Mouse (Mus musculus) liver, embryonic 11.5 days (tissue): ENCODE data around the gene Cd3g. TPM values are rescaled to one million over a fixed set of nuclear protein-coding genes. Genes with fewer than 3 reads are reported as not detected.

ENCODE experiments used
- ATAC-seq: fragments of 200-750 bp; cut with Nextera tagmentation; replicated peaks from 2 replicates; pipeline ENCODE4 v1.8.0; 2017; ENCODE audit warnings: moderate number of reproducible peaks, mild to moderate bottlenecking, moderate TSS enrichment, moderate library complexity; ENCODE audit not compliant: low FRiP score
- DNase-seq: peaks from one replicate; pipeline ENCODE4 v3.0.0-alpha.2; 2017; ENCODE audit warnings: low spot score
- H3K27ac ChIP-seq: fragments of 300-500 bp; sonication (generic); 2 replicates; pipeline ENCODE4 v1.5.1; 2014; ENCODE audit warnings: mild to moderate bottlenecking, low read depth, low read length, control low read depth
- H3K27me3 ChIP-seq: fragments of 300-500 bp; sonication (generic); replicated peaks from 2 replicates; pipeline ENCODE4 v1.6.1; 2014; ENCODE audit warnings: low read length, mixed read lengths; ENCODE audit not compliant: control insufficient read depth, insufficient read depth
- H3K36me3 ChIP-seq: fragments of 300-500 bp; sonication (generic); 2 replicates; pipeline ENCODE4 v1.6.1; 2014; ENCODE audit warnings: mild to moderate bottlenecking, low read length, moderate library complexity, mixed read lengths; ENCODE audit not compliant: control insufficient read depth, insufficient read depth
- H3K4me1 ChIP-seq: fragments of 300-500 bp; sonication (generic); replicated peaks from 2 replicates; pipeline ENCODE4 v1.6.1; 2014; ENCODE audit warnings: low read length, mixed read lengths; ENCODE audit not compliant: control insufficient read depth, insufficient read depth
- H3K4me2 ChIP-seq: fragments of 300-500 bp; sonication (generic); 2 replicates; pipeline ENCODE4 v1.6.1; 2014; ENCODE audit warnings: mild to moderate bottlenecking, control low read depth, moderate library complexity
- H3K4me3 ChIP-seq: fragments of 300-500 bp; sonication (generic); 2 replicates; pipeline ENCODE4 v1.5.1; 2014; ENCODE audit warnings: low read depth, low read length, control low read depth
- H3K9ac ChIP-seq: fragments of 300-500 bp; sonication (generic); 2 replicates; pipeline ENCODE4 v1.6.1; 2014; ENCODE audit warnings: low read depth, low read length, control low read depth
- H3K9me3 ChIP-seq: fragments of 300-500 bp; sonication (generic); 2 replicates; pipeline ENCODE4 v1.6.1; 2016; ENCODE audit warnings: low read length, inconsistent platforms, mixed read lengths; ENCODE audit not compliant: control insufficient read depth
- WGBS: fragments of 180-500 bp; shearing (Covaris S2); extraction: QIAGEN DNeasy Blood & Tissue Kit; methylation state at CpG from one replicate; pipeline ENCODE4 v1.1.7; 2014; 5-methylcytosine and 5-hydroxymethylcytosine counted together
- polyA plus RNA-seq: library from polyadenylated mRNA; unstranded; fragments of >200 nt; fragmentation: Nextera tagmentation; extraction: Ambion mirVana; gene quantifications from 2 replicates; pipeline ENCODE4 v1.2.1, GENCODE M21; 2014

The Cd3g gene
- polyA plus RNA-seq, 1 experiment from 2014 or later = 0.55 TPM

DNA sequence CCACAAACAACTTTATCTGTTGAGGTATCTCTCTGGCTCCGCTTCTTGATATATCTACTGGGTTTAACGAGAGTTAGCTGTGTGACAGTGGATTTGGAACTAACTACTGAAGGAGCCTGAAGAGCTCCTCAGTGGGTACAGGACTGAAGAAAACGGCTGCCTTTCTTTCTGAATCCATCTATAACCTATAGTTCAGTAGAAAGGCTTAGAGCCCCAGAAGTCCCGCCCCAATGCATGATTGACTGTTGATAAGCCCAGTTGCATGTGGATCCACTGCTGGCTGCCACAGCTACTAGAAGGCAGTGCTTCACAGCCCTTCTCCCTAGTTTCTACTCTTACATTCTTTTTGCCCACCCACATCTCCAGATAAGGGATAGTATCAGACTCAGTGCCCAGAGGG lies 30.2 kb upstream of the Cd3g start:
- WGBS = 57% methylated on average over 4 of the region's 4 CpGs
- Histone ChIP-seq H3K4me2 (no peak overlapping the region), H3K27me3 (peaks cover 10% of the 10 kb centered on the region; the same call in 1 of the 2 replicates), H3K27ac (no peak overlapping the region), H3K9ac (no peak overlapping the region), H3K9me3 (no peaks in the 10 kb centered on the region), H3K36me3 (no peaks in the 10 kb centered on the region), H3K4me3 (no peak overlapping the region), H3K4me1 (no peaks in the 10 kb centered on the region)
- ATAC-seq (no peak), DNase-seq (no peak)

- Histone ChIP-seq H3K4me3 (no peak within 1 kb of the TSS), H3K36me3 (no peaks in the 10 kb centered on the region), H3K4me2 (no peak within 1 kb of the TSS), H3K4me1 (no peaks in the 10 kb centered on the region), H3K27ac (no peak within 1 kb of the TSS), H3K27me3 (peaks cover 10% of the 10 kb centered on the region; the same call in 1 of the 2 replicates), H3K9me3 (no peaks in the 10 kb centered on the region), H3K9ac (no peak within 1 kb of the TSS)
- ATAC-seq (no peak), DNase-seq (no peak)
- 80% methylated on average over 19 of the region's 19 CpGs for WGBS
Measured at GRCm38 (mm10) chr9:45009180-45010078, 29.2 kb upstream of the Cd3g start, which contains the start of gene Cd3e. Gene Cd3e, minus strand, starts transcription at chr9:45009627.

GRCm38 (mm10) chr9:45008342-45008741 lies 28.1 kb upstream of the Cd3g start:
- peaks cover 10% of the 10 kb centered on the region; the same call in 1 of the 2 replicates for H3K27me3 ChIP-seq
- no peak overlapping the region for H3K9ac ChIP-seq
- H3K4me2 ChIP-seq = no peak overlapping the region
- WGBS = 78% methylated on average over 4 of the region's 4 CpGs
- no peak for ATAC-seq
- no peak for DNase-seq
- H3K36me3 ChIP-seq = no peaks in the 10 kb centered on the region
- no peak overlapping the region for H3K27ac ChIP-seq
- no peaks in the 10 kb centered on the region for H3K9me3 ChIP-seq
- H3K4me3 ChIP-seq = no peak overlapping the region
- no peaks in the 10 kb centered on the region for H3K4me1 ChIP-seq

DNA sequence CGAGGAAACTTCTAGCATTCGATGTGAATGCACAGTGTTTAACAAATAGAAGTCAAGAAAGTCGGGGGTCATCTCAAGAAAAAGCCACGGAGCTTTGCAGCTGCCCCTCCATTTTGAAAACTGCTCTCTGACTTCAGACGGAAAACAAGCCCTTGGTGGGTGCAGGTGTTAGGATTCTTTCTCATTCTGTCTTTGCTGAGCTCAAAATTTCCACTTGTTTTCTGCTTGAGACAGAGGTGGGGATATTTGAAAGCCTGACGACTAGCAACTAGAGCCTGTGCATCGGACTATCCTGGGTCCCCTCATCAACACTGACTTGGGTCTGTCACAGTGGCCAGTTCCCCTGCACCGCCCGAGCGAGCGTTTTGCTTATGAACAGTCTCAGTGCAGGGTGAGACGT lies 27.2 kb upstream of the Cd3g start:
- DNase-seq = no peak
- no peak overlapping the region for H3K4me2 ChIP-seq
- no peaks in the 10 kb centered on the region for H3K36me3 ChIP-seq
- H3K9me3 ChIP-seq = no peaks in the 10 kb centered on the region
- no peak overlapping the region for H3K4me3 ChIP-seq
- H3K4me1 ChIP-seq = no peaks in the 10 kb centered on the region
- no peak for ATAC-seq
- H3K27ac ChIP-seq = no peak overlapping the region
- H3K9ac ChIP-seq = no peak overlapping the region
- H3K27me3 ChIP-seq = peaks cover 10% of the 10 kb centered on the region; the same call in 1 of the 2 replicates
- 76% methylated on average over 12 of the region's 12 CpGs for WGBS

DNA sequence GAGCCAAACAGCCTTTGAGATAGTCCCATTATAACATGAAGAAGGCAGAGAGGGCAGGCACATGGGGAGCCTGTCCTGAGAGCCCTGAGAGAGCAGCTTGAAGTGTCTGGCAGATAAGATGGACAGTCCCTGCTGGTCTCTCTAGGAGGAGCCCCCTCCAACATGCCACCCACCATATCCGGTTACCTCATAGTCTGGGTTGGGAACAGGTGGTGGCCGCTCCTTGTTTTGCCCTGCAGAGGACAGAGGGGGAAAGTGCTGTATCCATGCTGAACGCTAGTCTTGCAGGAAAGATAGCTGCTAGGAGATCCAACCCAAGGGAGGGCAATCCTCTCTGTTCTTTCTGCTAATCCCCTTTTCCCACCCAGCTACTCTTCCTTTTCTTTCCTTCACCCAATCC lies 20.0 kb upstream of the Cd3g start:
- Histone ChIP-seq H3K4me1 (no peaks in the 10 kb centered on the region), H3K4me3 (no peak overlapping the region), H3K36me3 (no peaks in the 10 kb centered on the region), H3K4me2 (no peak overlapping the region), H3K27me3 (no peaks in the 10 kb centered on the region; the same call in 1 of the 2 replicates), H3K27ac (no peak overlapping the region), H3K9me3 (no peaks in the 10 kb centered on the region), H3K9ac (no peak overlapping the region)
- 71% methylated on average over 3 of the region's 3 CpGs for WGBS
- DNase-seq (no peak), ATAC-seq (no peak)

DNA sequence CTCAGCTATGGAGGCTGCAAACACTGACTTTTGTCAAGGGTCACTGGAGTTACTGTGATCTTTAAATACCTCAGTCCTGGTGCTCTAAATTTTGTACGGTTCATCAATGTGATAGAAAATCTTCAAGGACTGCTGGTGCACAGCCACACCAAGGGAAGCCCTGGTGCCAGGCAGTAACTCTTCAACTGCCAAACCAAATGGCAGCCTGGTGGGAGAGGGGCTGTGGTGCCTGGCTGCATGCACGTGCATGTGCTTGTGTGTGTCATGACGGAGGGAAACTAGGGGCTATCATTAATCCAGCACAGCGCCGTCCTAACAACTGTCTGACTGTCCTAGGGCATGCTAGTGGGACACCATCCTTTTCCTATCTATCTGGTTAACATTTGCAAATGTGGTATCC lies 19.5 kb upstream of the Cd3g start:
- no peaks in the 10 kb centered on the region for H3K36me3 ChIP-seq
- no peaks in the 10 kb centered on the region for H3K9me3 ChIP-seq
- ATAC-seq (no peak), DNase-seq (no peak)
- 79% methylated on average over 5 of the region's 5 CpGs for WGBS
- H3K27me3 ChIP-seq = no peaks in the 10 kb centered on the region
- no peak overlapping the region for H3K4me3 ChIP-seq
- H3K4me2 ChIP-seq = no peak overlapping the region
- H3K27ac ChIP-seq = no peak overlapping the region
- H3K4me1 ChIP-seq = no peaks in the 10 kb centered on the region
- H3K9ac ChIP-seq = no peak overlapping the region

DNA sequence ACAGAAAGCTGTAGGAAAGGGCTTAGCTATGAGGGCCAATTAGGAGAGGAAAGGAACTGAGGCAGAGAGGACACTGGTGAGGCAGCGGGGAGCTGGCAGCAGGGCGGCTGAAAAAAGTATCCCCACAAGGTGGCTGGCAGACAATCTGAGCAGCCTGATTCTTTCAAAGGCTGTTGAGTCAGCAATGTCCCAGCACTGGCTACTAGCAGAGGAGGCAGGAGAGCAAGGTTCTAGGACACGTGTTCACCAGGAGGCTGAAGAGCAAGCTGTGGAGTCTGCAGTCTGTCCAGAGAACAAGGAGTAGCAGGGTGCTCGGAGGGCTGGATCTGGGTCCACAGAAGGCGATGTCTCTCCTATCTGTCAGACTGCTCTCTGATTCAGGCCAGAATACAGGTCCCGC lies 18.9 kb upstream of the Cd3g start:
- Histone ChIP-seq H3K36me3 (no peaks in the 10 kb centered on the region), H3K9ac (no peak overlapping the region), H3K9me3 (no peaks in the 10 kb centered on the region), H3K27me3 (no peaks in the 10 kb centered on the region), H3K4me3 (no peak overlapping the region), H3K4me2 (no peak overlapping the region), H3K4me1 (no peaks in the 10 kb centered on the region), H3K27ac (no peak overlapping the region)
- DNase-seq (no peak), ATAC-seq (no peak)
- WGBS = 53% methylated on average over 6 of the region's 6 CpGs

- WGBS = 59% methylated on average over 11 of the region's 11 CpGs
Measured at GRCm38 (mm10) chr9:44998138-44998537, 17.9 kb upstream of the Cd3g start.

GRCm38 (mm10) chr9:44996590-44996989 lies 16.4 kb upstream of the Cd3g start:
- ATAC-seq = no peak
- Histone ChIP-seq H3K27me3 (no peaks in the 10 kb centered on the region), H3K4me3 (no peak overlapping the region), H3K4me2 (no peak overlapping the region), H3K9me3 (no peaks in the 10 kb centered on the region), H3K36me3 (no peaks in the 10 kb centered on the region), H3K27ac (no peak overlapping the region), H3K9ac (no peak overlapping the region), H3K4me1 (no peaks in the 10 kb centered on the region)
- WGBS = 90% methylated on average over 7 of the region's 7 CpGs
- no peak for DNase-seq

More at GRCm38 (mm10) chr9:44998138-44998537, 17.9 kb upstream of the Cd3g start:
- ATAC-seq = no peak
- DNase-seq = no peak
- Histone ChIP-seq H3K9ac (no peak overlapping the region), H3K36me3 (no peaks in the 10 kb centered on the region), H3K4me1 (no peaks in the 10 kb centered on the region), H3K4me3 (no peak overlapping the region), H3K9me3 (no peaks in the 10 kb centered on the region), H3K27me3 (no peaks in the 10 kb centered on the region), H3K27ac (no peak overlapping the region), H3K4me2 (no peak overlapping the region)
